Mouse (Mus musculus) C2C12 (cell line): ENCODE results near the gene Clcn3.

ENCODE experiments used
- CTCF ChIP-seq: IDR thresholded peaks from one replicate; pipeline ENCODE4 v1.5.1; 2011; ENCODE audit not compliant: control insufficient read depth, insufficient read depth, insufficient read length
- MAX ChIP-seq: IDR thresholded peaks from one replicate; pipeline ENCODE4 v1.6.1; 2011; ENCODE audit warnings: mild to moderate bottlenecking, control low read depth
- MYOG ChIP-seq: IDR thresholded peaks from one replicate; pipeline ENCODE4 v1.6.1; 2011; ENCODE audit not compliant: control insufficient read depth, insufficient read length; ENCODE audit errors: extremely low read depth
- USF1 ChIP-seq: IDR thresholded peaks from one replicate; pipeline ENCODE4 v1.6.1; 2011; ENCODE audit warnings: low read depth, mild to moderate bottlenecking, control low read depth, moderate library complexity

DNA sequence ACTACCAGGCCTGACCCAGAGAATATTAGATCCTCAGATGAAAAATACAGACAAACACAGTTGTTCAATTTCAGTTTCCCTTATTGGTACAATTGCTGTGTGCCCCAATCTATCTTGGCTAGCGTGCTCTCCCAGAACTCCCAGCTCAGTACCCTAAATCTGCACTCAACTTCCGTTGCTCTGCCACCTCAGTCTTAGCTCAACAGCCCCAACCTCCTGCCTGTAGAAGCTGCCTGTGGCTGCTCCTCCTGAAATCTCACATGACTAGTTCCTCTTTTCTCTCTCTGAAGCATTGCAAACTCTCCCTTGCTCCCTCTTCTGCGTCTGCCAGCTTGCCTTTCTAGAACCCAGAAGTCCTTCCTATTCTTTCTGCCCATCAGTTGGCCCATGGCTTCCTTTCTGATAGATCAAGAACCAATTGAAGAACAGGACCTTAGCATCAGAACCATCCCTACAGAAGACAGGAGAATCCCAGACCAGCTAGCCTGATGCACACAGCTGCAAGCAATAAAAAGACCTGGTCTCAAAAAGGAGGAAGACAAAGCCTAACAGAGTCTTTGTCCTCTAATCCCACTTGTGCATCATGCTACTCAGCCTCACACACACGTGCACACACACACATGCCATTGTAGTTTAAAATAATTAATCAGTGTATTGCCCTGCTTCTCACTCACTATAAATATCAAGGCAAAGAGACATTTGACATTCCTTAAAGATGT is 99.5 kb downstream of the Clcn3 start:
- TF ChIP-seq USF1: no peak
- TF ChIP-seq CTCF: no peak
- TF ChIP-seq MYOG: no peak
- TF ChIP-seq MAX: no peak
